Mouse (Mus musculus) mouse embryonic stem cell (cell line): ENCODE data around the gene Mrpl50.

Experiments used
- in situ Hi-C, 2 experiments: fragments of 300-500 bp; cut with MboI; formaldehyde crosslinking; loops; 1 replicate in 1 of 2; 3 replicates in 1 of 2; pipeline ENCODE4 v1.14.3; 2019 to 2020; ENCODE audit warnings: low sequenced_read_pairs in 2 of 2, low pct_unique_long_range_greater_than_20kb in 1 of 2, mixed read lengths in 1 of 2; ENCODE audit not compliant: unreplicated experiment in 1 of 2

Mrpl50 gene

GRCm38 (mm10) chr4:49520572-49521340 lies at the start of gene Mrpl50, which contains the start of gene Zfp189:
Gene Mrpl50 (minus strand): TSS chr4:49521093.
Gene Zfp189 (plus strand): TSS chr4:49521176.
- in situ Hi-C loops: no loop called here

- in situ Hi-C loops: no loop called here
Measured at GRCm38 (mm10) chr4:49567613-49568012, 46.7 kb upstream of the Mrpl50 start.

DNA sequence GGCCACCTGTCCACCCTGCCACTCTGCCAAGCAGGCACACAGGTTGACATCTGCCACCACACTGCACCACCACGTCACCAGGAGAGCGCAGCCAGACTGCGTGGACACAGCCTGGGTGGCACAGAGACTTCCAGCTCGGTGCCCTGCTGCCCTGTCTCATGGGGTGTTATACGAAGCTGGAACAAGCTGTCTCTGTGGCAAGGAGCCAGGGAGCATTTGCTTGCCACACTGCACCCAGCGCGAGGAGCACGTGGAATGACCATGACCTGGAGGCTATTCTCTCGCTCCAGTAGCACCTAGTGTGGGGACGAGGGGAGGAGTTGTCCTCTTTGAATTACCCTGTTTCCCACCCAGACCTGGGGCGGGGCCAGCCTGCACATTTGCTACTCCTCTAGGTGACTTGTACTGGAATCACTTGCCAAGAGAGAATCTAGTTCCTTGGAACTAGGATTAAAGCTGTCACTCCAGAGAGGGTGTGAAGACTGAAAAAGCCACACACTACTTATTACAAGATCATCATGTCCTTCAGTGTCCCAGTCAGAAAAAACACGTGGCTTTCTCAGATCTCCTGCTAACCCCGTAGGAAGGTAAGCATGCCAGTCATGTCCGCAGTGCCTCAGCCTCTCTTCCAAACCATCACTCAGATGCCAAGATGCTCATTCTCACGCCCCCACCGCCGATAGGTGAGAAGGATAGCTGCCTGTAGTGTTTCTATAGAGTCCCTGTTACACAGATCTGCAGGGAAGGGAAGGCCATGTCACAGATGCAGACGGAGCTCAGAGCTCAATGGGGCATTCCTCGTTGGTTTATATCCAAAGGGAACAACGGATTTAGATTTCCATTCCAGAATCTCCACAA lies 39.3 kb upstream of the Mrpl50 start:
- in situ Hi-C loops: no loop called here

- in situ Hi-C loops: no loop called here
Measured at GRCm38 (mm10) chr4:49558181-49558580, 37.3 kb upstream of the Mrpl50 start.

- in situ Hi-C loops: no loop called here
Measured at GRCm38 (mm10) chr4:49557375-49557774, 36.5 kb upstream of the Mrpl50 start.

DNA sequence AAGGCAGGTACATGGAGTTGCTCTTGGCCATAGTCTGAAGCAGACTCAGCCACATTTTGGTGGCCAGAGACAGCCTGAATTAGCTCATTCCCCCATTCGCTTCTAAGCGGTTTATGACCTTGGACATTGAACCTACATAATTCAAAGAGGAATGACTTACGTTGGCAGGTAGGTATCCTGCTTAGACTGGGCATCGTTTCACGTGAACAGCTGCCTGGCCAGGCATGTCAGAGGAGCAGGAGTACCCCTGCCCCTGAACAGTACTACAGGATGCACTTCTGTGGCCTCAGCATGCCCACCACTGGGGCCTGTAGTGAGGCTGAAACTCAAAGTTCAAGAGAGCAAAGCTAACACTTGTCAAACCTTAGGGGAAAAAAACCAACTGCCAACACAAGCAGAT lies 32.5 kb upstream of the Mrpl50 start:
- in situ Hi-C loops: no loop called here

- in situ Hi-C loops: no loop called here
Measured at GRCm38 (mm10) chr4:49549383-49549782, 28.5 kb upstream of the Mrpl50 start, which contains the start of gene Aldob. Gene Aldob (minus strand): TSS chr4:49549546.

- in situ Hi-C loops: no loop called here
Measured at GRCm38 (mm10) chr4:49547544-49548219, 26.8 kb upstream of the Mrpl50 start.

- in situ Hi-C loops: no loop called here
Measured at GRCm38 (mm10) chr4:49546873-49547543, 26.1 kb upstream of the Mrpl50 start.

GRCm38 (mm10) chr4:49546026-49546425 lies 25.1 kb upstream of the Mrpl50 start:
- in situ Hi-C loops: no loop called here

DNA sequence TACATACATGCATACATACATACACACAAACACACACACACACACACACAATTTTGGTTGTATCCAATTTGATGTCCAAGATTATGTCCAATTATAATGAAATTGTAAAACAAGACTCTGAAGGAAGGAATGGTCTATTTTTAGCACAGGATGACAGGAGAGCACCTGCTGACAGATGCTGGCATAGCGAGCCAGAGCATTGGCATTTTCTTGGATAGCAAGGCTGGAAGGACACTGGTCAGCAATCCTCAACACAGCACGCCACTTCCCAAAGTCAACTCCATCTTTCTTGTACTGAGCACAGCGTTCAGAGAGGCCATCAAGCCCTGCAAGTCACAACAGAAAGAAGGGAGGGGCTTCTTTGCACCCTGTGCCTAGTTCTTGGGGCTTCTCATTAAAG lies 20.1 kb upstream of the Mrpl50 start:
- in situ Hi-C loops: no loop called here

DNA sequence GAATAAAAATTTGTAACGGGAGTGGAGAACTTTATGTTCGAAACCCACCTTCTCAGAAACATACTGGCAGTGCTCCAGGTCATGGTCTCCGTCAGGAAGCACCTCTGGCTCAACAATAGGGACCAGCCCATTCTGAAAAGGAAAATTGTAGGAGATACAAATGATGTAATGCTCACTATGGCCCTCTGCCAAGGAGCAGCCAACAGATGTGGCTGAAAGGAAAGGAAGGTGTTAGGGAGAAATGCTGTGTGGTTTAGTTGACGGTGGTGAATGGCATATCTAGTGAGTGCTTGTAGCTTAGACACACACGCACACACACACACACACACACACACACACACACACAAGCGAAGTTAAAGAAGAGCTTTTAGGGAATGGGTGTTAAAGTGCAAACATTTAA lies 18.8 kb upstream of the Mrpl50 start:
- in situ Hi-C loops: no loop called here

GRCm38 (mm10) chr4:49536671-49537070 lies 15.8 kb upstream of the Mrpl50 start:
- in situ Hi-C loops: no loop called here

DNA sequence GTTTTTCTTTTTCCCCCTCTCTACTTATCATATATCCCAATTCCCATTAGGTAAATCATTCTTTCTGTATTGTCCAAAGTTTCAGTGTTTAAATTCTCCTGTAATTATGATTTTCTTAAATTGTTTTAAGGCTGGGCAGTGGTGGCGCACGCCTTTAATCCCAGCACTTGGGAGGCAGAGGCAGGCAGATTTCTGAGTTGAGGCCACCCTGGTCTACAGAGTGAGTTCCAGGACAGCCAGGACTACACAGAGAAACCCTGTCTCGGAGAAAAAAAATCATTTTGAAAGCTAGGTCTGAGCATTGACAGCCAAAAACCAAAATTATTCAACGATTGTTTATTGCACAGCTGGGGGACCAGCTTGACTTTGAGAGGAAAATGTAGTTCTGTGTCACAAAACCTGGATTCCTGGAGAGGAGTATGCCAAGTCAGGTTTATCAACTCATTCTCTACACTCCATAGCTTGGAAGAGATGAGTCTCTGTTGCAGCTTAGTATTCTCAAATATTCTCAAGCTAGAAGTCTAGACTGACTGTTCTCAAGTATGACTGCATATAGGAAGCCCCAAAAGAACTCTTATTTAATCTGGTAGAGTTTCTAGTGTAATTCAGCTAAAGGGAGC lies 14.9 kb upstream of the Mrpl50 start:
- in situ Hi-C loops: no loop called here

- in situ Hi-C loops: no loop called here
Measured at GRCm38 (mm10) chr4:49535036-49535435, 14.1 kb upstream of the Mrpl50 start.

DNA sequence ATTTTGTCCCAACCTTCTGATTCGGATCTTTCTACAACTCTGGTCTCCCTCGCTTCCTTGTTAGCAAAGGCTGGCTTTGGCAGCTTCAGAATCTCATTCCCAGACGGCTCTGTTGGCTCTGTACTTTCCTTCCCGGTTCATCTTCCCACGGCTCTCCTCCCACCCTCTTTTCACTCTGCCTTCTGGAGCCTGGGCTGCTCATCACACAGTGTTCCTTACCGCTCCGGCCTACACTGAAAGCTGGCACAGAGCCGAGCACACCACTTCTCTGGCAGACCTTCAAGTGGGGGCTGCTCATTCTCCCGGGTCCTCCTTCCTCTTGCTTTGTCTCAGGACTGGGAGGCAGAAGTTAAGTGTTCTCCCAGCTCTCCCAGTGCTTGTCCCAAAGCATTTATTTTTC lies 1.7 kb upstream of the Mrpl50 start:
- in situ Hi-C loops: no loop called here

GRCm38 (mm10) chr4:49521346-49521745 lies 453 bp upstream of the Mrpl50 start:
- in situ Hi-C loops: no loop called here

DNA sequence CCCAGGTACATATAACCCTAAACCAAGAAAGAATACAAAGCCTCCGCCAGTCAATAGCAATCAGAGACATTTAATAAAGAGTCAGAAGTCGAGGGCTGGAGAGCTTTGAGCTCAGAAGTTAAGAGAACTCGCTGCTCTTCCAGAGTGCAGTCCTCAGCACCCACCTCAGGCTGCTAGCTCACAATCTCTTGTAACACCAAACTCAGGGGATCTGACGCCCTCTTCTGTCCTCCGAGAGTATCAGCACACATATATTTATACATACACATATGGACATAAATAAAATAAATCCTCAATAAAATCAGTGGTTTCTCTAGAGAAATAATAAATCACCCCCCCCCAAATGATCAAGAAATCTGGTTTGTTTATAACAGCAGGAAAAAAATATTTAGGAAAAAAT lies 1.4 kb downstream of the Mrpl50 start:
- in situ Hi-C loops: no loop called here
